Mouse (Mus musculus): ENCODE results near the gene Baat. TPM values are rescaled to one million over a fixed set of nuclear protein-coding genes. Genes with fewer than 3 reads are reported as not detected.
"Not testable (repeated sequence)": the region's sequence is repeated elsewhere in the genome, so short reads cannot be mapped to it uniquely, and the experiment has no call there.

Gene Baat
- polyA plus RNA-seq, 1 experiment from 2014 or later, result 0.24 TPM

DNA sequence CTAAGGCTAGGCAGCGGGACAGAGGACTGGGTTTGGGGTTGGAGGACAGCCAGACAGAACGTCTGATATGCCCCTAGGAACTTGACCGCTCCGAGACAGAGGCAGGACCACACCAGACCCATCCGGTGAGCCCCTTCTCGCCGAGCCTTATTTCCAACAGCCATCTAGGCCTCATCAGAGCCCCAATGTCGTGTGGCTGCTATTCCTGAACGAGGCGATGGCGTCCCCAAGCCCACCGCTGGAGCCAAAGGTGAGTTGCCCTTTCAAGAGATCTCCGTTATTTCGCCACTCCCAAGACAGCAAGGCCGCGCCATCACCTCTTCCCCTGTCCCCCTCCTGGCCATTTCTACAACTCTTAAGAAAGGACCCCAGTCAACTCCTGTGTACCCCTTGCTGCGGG lies 15.0 kb upstream of the Baat start:
- H3K27ac ChIP-seq, result no peak overlapping the region
- peak; percentile 9; the same call in 1 of the 2 replicates for ATAC-seq (ENCODE audit: insufficient read depth, low FRiP score, low read depth)
- under 1% methylated on average over 17 of the region's 17 CpGs for WGBS
- H3K4me2 ChIP-seq, result peak overlapping the region; percentile 66
- no peaks in the 10 kb centered on the region for H3K27me3 ChIP-seq (replicated peaks)
- H3K36me3 ChIP-seq, result 0 out of 2 replicates have a peak, but pooled peaks cover 6% of the 10 kb centered on the region
- H3K4me3 ChIP-seq (replicated peaks), result peak overlapping the region; percentile 77
- no peaks in the 10 kb centered on the region for H3K9me3 ChIP-seq
- H3K9ac ChIP-seq, result peak overlapping the region; percentile 56
- peaks cover 6% of the 10 kb centered on the region; the same call in 1 of the 2 replicates for H3K4me1 ChIP-seq

DNA sequence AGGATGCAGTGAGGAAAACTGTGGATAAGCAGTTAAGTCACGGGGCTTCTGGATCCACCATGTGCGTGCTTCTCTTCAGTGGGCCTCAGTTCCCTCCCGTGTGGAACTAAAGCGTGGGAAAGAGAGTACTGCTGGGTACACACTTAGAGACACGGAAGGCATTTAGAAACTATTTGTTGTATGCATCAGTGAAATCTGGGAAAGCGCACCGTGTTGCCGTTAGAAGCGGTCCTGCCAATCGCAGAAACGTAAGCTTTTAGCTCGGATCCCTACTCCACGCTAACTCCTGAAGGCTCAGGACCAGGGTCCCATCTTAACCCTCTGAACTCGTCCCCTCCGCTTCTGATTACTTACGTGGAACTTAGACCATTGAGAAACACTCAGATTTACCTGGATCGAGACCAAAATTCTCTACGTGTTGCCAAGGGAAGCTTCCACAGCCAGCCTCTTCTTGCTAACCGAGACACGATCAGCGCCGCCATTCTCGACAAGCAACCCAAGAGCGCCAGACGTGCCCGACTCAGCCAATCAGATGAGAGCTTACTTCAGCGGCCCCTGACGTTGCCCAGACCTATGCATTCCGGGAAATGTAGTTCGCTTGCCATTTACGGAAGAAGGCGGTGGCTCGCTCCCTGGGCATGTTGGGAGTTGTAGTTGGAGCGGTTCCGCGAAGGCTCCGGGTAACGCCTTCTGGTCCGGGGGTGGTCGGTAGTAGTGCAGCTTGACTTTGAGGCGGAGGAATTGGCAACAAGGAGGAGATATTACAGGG lies 14.4 kb upstream of the Baat start, which contains the start of the genes Mrpl50 and Zfp189:
Gene Mrpl50, minus strand, starts transcription at position 522 of the 769 bp plus-strand sequence.
Gene Zfp189, plus strand, starts transcription at position 605 of the 769 bp plus-strand sequence.
- Histone ChIP-seq H3K9me3 (no peaks in the 10 kb centered on the region), H3K27me3 (replicated peaks) (no peaks in the 10 kb centered on the region), H3K4me2 (peak within 1 kb of the TSS; percentile 66), H3K4me3 (replicated peaks) (peak within 1 kb of the TSS; percentile 77), H3K4me1 (peaks cover 6% of the 10 kb centered on the region; the same call in 1 of the 2 replicates), H3K36me3 (0 out of 2 replicates have a peak, but pooled peaks cover 6% of the 10 kb centered on the region), H3K27ac (peak within 1 kb of the TSS; percentile 59), H3K9ac (peak within 1 kb of the TSS; percentile 68)
- ATAC-seq (ENCODE audit: insufficient read depth, low FRiP score, low read depth), result peak; percentile 99
- under 1% methylated on average over 41 of the region's 41 CpGs for WGBS

DNA sequence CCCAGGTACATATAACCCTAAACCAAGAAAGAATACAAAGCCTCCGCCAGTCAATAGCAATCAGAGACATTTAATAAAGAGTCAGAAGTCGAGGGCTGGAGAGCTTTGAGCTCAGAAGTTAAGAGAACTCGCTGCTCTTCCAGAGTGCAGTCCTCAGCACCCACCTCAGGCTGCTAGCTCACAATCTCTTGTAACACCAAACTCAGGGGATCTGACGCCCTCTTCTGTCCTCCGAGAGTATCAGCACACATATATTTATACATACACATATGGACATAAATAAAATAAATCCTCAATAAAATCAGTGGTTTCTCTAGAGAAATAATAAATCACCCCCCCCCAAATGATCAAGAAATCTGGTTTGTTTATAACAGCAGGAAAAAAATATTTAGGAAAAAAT lies 13.1 kb upstream of the Baat start:
- H3K4me1 ChIP-seq, result peaks cover 6% of the 10 kb centered on the region; the same call in 1 of the 2 replicates
- WGBS, result 74% methylated on average over 5 of the region's 5 CpGs
- no peaks in the 10 kb centered on the region for H3K27me3 ChIP-seq (replicated peaks)
- H3K4me3 ChIP-seq (replicated peaks), result 0 out of 2 replicates have a peak overlapping the region, but pooled peaks have one; percentile 8
- no peak for ATAC-seq (ENCODE audit: insufficient read depth, low FRiP score, low read depth)
- H3K27ac ChIP-seq, result no peak overlapping the region
- H3K4me2 ChIP-seq, result no peak overlapping the region
- no peaks in the 10 kb centered on the region for H3K9me3 ChIP-seq
- 0 out of 2 replicates have a peak, but pooled peaks cover 6% of the 10 kb centered on the region for H3K36me3 ChIP-seq
- no peak overlapping the region for H3K9ac ChIP-seq

DNA sequence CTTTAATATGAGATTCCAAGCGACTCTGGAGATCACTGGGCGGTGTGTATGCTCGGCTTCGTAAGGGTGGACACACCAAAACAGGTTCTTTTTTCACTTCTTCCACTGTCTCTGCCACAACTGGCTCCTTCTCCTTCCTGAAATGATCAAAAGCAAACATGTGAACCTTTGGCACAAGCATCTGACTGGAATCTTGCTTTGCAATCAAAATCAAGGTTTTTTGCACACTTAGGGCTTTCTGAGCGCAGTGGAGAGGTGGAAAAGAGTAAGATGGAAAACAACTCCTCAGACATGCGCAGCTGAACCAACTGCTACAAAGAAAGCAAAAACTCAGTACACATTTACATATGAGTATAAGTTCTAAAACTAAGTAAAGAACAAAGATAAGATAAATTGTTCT lies 8.1 kb upstream of the Baat start:
- Histone ChIP-seq H3K4me3 (replicated peaks) (no peak overlapping the region), H3K27me3 (replicated peaks) (no peaks in the 10 kb centered on the region), H3K27ac (no peak overlapping the region), H3K9me3 (no peaks in the 10 kb centered on the region), H3K36me3 (peaks cover 9% of the 10 kb centered on the region; the same call in 1 of the 2 replicates), H3K4me1 (peaks cover 2% of the 10 kb centered on the region; the same call in 1 of the 2 replicates), H3K4me2 (no peak overlapping the region), H3K9ac (no peak overlapping the region)
- ATAC-seq (ENCODE audit: insufficient read depth, low FRiP score, low read depth), result no peak
- 96% methylated on average over 6 of the region's 6 CpGs for WGBS

DNA sequence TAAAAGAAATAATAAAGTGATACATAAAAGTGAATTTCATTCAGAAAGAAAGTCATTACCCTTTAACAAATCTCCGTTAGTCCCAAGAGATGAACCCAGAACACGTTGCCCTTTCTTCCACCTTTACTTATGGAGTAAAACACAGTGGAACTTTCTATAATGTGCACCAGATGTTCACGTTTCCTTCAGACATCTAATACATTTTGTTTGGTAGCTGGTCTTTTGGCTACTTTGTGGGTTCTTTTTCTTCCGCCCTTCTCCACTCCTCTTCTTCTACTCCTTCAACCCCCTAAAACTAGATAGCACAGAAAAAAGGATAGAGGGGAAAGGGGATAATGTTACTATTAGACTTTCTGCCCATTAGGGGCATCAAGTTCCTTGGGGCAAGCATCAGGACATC lies 6.3 kb upstream of the Baat start:
- Histone ChIP-seq H3K4me1 (no peaks in the 10 kb centered on the region), H3K4me3 (replicated peaks) (no peak overlapping the region), H3K4me2 (no peak overlapping the region), H3K9ac (no peak overlapping the region), H3K36me3 (peaks cover 5% of the 10 kb centered on the region; the same call in 1 of the 2 replicates), H3K27ac (no peak overlapping the region), H3K9me3 (no peaks in the 10 kb centered on the region), H3K27me3 (replicated peaks) (no peaks in the 10 kb centered on the region)
- ATAC-seq (ENCODE audit: insufficient read depth, low FRiP score, low read depth), result no peak
- WGBS, result 90% methylated on average over 4 of the region's 4 CpGs

DNA sequence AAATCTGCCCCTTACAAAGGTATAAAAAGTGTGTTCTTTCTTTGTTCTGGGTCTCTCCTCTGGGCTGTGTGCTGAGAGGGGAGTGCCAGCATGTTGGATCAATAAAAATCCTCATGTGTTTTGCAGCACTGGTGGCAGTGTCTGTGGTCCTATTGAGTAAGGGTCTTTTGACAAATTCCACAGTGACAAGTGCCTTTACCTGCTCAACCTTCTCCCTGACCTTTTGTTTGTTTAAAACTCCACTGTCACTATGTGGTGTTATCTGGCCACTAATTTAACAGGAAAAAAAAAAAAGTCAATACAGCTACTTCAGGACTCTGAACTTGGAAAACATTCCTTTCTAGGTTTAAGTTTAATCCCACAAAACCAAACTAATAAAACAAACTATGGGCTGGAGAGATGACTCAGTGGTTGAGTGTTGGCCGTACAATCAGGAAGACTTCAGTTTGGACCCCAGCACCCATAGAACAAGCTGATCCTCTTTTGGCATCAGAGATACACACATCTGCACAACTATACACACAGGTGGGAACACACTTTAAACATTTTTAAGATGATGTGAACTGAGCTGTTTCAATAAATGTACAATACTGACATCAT lies 4.0 kb upstream of the Baat start:
- H3K36me3 ChIP-seq; H3K9me3 ChIP-seq; H3K4me3 ChIP-seq (replicated peaks); H3K27ac ChIP-seq; H3K4me2 ChIP-seq; ATAC-seq (ENCODE audit: insufficient read depth, low FRiP score, low read depth); H3K27me3 ChIP-seq (replicated peaks); H3K9ac ChIP-seq; H3K4me1 ChIP-seq: not testable (repeated sequence)
- 62% methylated on average over 1 of the region's 1 CpGs for WGBS

DNA sequence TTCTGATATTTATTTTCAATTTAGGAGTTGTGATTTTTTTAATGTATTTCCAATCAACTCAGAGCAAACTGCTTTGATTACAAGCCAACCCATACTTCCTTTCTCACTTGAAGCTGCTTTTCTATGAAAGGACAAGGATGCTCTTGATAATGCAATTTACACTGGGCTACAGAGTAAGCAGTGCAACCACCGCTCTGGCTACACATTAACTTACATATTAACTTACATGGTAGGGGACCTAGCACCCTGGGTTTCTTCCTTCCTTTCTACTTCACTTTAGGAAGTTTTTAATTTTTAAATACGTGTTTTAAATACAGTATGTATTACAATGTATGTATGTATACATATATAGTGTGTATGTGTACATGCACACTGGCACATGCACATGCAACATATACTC lies 2.8 kb upstream of the Baat start:
- Histone ChIP-seq H3K9me3 (no peaks in the 10 kb centered on the region), H3K36me3 (peaks cover 5% of the 10 kb centered on the region; the same call in 1 of the 2 replicates), H3K4me1 (no peaks in the 10 kb centered on the region), H3K4me3 (replicated peaks) (no peak overlapping the region), H3K27ac (no peak overlapping the region), H3K4me2 (no peak overlapping the region), H3K9ac (no peak overlapping the region), H3K27me3 (replicated peaks) (no peaks in the 10 kb centered on the region)
- WGBS, result 74% methylated on average over 2 of the region's 2 CpGs
- ATAC-seq (ENCODE audit: insufficient read depth, low FRiP score, low read depth), result no peak

DNA sequence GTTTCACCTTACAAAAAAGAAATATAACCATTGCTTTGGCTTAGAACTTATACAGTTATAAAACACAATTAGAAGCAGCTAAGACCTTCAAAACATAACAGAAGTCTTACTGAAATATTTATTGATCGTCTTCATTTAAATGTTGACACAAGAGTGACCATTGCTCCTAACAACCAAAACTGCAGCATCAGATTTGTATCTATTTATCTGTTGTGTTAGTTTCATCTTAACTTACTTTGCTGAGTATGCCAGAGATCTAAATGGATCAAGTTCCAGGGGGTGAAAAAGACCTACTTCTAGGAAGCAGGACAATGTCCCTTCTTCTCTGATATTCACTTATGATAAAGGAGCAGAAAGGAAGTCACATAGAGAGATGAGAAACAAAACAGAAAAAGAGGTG lies 2.8 kb downstream of the Baat start:
- no peak for ATAC-seq (ENCODE audit: insufficient read depth, low FRiP score, low read depth)
- no peaks in the 10 kb centered on the region for H3K9me3 ChIP-seq
- H3K9ac ChIP-seq, result no peak overlapping the region
- H3K4me3 ChIP-seq (replicated peaks), result no peak overlapping the region
- no peaks in the 10 kb centered on the region for H3K27me3 ChIP-seq (replicated peaks)
- no peaks in the 10 kb centered on the region for H3K36me3 ChIP-seq
- H3K4me2 ChIP-seq, result no peak overlapping the region
- H3K27ac ChIP-seq, result no peak overlapping the region
- no peaks in the 10 kb centered on the region for H3K4me1 ChIP-seq
- 89% methylated on average over 1 of the region's 1 CpGs for WGBS

DNA sequence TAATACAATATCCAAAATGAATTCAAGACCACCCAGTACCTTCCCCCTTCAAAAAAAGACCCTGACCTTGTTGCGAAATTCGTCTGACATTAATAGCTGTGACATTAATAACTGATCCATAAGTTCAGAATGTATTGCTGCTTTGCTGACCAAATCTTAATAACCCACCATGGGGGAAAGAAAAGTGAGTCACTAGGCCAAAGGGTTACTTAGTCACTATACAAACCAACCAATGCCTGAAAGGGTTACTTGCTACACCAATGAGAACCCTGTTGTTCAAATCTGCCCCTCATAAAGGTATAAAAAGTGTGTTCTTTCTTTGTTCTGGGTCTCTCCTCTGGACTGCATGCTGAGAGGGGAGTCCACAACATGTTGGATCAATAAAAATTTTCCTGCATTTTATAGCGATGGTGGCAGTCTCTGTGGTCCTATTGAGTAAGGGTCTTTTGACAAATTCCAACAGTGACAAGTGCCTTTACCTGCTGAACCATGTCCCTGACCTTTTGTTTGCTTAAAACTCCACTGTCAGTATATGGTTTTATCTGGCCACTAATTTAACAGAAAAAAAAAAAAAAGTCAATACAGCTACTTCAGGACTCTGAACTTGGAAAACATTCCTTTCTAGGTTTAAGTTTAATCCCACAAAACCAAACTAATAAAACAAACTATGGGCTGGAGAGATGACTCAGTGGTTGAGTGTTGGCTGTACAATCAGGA lies 20.3 kb downstream of the Baat start:
- not testable (repeated sequence) for H3K27me3 ChIP-seq (replicated peaks); H3K27ac ChIP-seq; H3K4me1 ChIP-seq; H3K4me2 ChIP-seq; H3K9ac ChIP-seq; H3K36me3 ChIP-seq; ATAC-seq (ENCODE audit: insufficient read depth, low FRiP score, low read depth); H3K4me3 ChIP-seq (replicated peaks); H3K9me3 ChIP-seq
- 79% methylated on average over 3 of the region's 3 CpGs for WGBS

DNA sequence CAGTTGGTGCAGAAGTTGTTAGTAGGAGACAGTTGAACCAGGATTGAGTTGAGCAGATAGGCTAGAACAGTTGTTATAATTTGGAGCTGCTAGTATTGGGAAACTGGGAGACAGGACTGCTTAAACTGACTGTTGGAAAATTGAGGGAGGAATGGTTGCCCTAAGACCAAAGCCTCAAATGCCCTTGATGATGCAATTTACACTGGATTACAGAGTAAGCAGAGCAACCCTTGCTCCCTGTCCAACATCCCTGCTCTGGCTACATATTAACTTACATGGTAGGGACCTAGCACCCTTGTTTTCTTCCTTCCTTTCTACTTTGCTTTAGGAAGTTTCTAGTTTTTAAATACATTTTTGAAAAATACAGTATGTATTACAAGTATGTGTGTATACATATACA lies 20.9 kb downstream of the Baat start:
- Histone ChIP-seq H3K9me3 (no peaks in the 10 kb centered on the region), H3K27me3 (replicated peaks) (no peaks in the 10 kb centered on the region), H3K36me3 (no peaks in the 10 kb centered on the region), H3K9ac (no peak overlapping the region), H3K27ac (no peak overlapping the region), H3K4me1 (no peaks in the 10 kb centered on the region), H3K4me3 (replicated peaks) (no peak overlapping the region), H3K4me2 (no peak overlapping the region)
- ATAC-seq (ENCODE audit: insufficient read depth, low FRiP score, low read depth), result peak; percentile 70; the same call in 1 of the 2 replicates

DNA sequence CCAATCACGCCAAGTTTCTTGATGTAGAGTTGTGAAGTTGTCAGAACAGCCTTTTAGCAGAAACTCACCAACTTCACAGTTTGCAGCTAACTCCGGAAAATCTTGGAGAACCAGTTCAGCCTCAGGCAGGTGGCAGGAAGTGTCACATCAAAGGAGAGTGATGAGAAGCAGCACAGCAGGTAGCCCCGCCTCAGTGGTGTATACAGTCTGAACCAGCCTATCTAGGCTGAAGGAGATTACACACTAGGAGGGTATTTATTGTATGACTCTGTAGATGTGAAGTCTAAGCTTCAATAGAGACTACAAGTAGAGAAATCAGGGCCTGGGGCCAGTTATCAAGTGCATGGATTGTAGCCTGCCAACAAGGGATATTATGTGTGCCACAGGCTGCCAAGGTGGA lies 25.5 kb downstream of the Baat start:
- Histone ChIP-seq H3K4me2 (peak overlapping the region; percentile 45), H3K27ac (peak overlapping the region; percentile 78), H3K4me3 (replicated peaks) (peak overlapping the region; percentile 35), H3K36me3 (no peaks in the 10 kb centered on the region), H3K27me3 (replicated peaks) (no peaks in the 10 kb centered on the region), H3K4me1 (0 out of 2 replicates have a peak, but pooled peaks cover 5% of the 10 kb centered on the region), H3K9ac (no peak overlapping the region), H3K9me3 (no peaks in the 10 kb centered on the region)
- 37% methylated on average over 3 of the region's 3 CpGs for WGBS
- ATAC-seq (ENCODE audit: insufficient read depth, low FRiP score, low read depth), result peak; percentile 76

Data from stomach, embryonic 15.5 days (tissue).